Mouse (Mus musculus) forebrain, embryonic 13.5 days (tissue): ENCODE measurements around the gene Hhatl. TPM values are rescaled to one million over a fixed set of nuclear protein-coding genes. Genes with fewer than 3 reads are reported as not detected.
A peak's percentile ranks its signal among the peaks of the same experiment; 100 is the strongest.

Experiments
- ATAC-seq: fragments of 200-750 bp; cut with Nextera tagmentation; 2 replicates; pipeline ENCODE4 v1.8.0; 2017
- H3K27ac ChIP-seq: fragments of 300-500 bp; sonication (generic); 2 replicates; pipeline ENCODE4 v1.5.1; 2015; ENCODE audit warnings: inconsistent platforms, mild to moderate bottlenecking, moderate library complexity
- H3K27me3 ChIP-seq: fragments of 300-500 bp; sonication (generic); 2 replicates; pipeline ENCODE4 v1.6.1; 2015; ENCODE audit warnings: mild to moderate bottlenecking, inconsistent platforms
- H3K36me3 ChIP-seq: fragments of 300-500 bp; sonication (generic); 2 replicates; pipeline ENCODE4 v1.6.1; 2015; ENCODE audit warnings: mild to moderate bottlenecking, inconsistent platforms; ENCODE audit not compliant: poor library complexity, severe bottlenecking
- H3K4me1 ChIP-seq: fragments of 300-500 bp; sonication (generic); 2 replicates; pipeline ENCODE4 v1.6.1; 2015; ENCODE audit warnings: inconsistent platforms
- H3K4me2 ChIP-seq: fragments of 300-500 bp; sonication (generic); 2 replicates; pipeline ENCODE4 v1.6.1; 2015; ENCODE audit warnings: inconsistent platforms, mild to moderate bottlenecking, moderate library complexity
- H3K4me3 ChIP-seq: fragments of 300-500 bp; sonication (generic); 2 replicates; pipeline ENCODE4 v1.5.1; 2015; ENCODE audit warnings: mild to moderate bottlenecking, inconsistent platforms
- H3K9ac ChIP-seq: fragments of 300-500 bp; sonication (generic); 2 replicates; pipeline ENCODE4 v1.6.1; 2015; ENCODE audit warnings: mild to moderate bottlenecking, inconsistent platforms
- H3K9me3 ChIP-seq: fragments of 300-500 bp; sonication (generic); replicated peaks from 2 replicates; pipeline ENCODE4 v1.6.1; 2016; ENCODE audit warnings: inconsistent platforms
- WGBS: fragments of 180-500 bp; shearing (Covaris S2); methylation state at CpG from one replicate; pipeline ENCODE4 v1.1.7; 2015; 5-methylcytosine and 5-hydroxymethylcytosine counted together
- polyA plus RNA-seq: library from polyadenylated mRNA; unstranded; fragments of >200 nt; fragmentation: Nextera tagmentation; extraction: Ambion mirVana; gene quantifications from 2 replicates; pipeline ENCODE4 v1.2.1, GENCODE M21; 2015

The Hhatl gene
- polyA plus RNA-seq, 1 experiment from 2014 or later = 0.09 TPM

GRCm38 (mm10) chr9:121763716-121764115 is 28.6 kb downstream of the Hhatl start:
- no peak overlapping the region for H3K27ac ChIP-seq
- H3K36me3 ChIP-seq = peaks cover 64% of the 10 kb centered on the region
- no peaks in the 10 kb centered on the region for H3K9me3 ChIP-seq
- no peak overlapping the region for H3K9ac ChIP-seq
- ATAC-seq = no peak
- H3K4me1 ChIP-seq = peaks cover 33% of the 10 kb centered on the region
- WGBS = 90% methylated on average over 19 of the region's 19 CpGs
- no peaks in the 10 kb centered on the region for H3K27me3 ChIP-seq
- H3K4me3 ChIP-seq = no peak overlapping the region
- no peak overlapping the region for H3K4me2 ChIP-seq

DNA sequence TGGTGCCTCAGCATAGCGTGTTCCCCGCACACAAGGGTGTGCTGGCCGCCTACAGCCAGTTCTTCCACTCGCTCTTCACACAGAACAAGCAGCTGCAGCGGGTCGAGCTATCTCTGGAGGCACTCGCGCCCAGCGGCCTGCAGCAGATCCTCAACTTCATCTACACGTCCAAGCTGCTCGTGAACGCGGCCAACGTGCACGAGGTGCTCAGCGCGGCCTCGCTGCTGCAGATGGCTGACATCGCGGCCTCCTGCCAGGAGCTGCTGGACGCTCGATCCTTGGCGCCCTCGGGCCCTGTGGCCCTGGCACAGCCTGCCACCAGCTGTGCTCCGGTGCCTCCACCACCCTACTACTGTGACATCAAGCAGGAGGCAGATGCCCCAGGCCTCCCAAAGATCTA is 29.5 kb downstream of the Hhatl start:
- Histone ChIP-seq H3K9ac (no peak overlapping the region), H3K27me3 (no peaks in the 10 kb centered on the region), H3K9me3 (no peaks in the 10 kb centered on the region), H3K27ac (peak overlapping the region; percentile 6; the same call in 1 of the 2 replicates), H3K4me2 (no peak overlapping the region), H3K4me1 (peaks cover 42% of the 10 kb centered on the region), H3K4me3 (no peak overlapping the region), H3K36me3 (peaks cover 54% of the 10 kb centered on the region)
- no peak for ATAC-seq
- 91% methylated on average over 25 of the region's 25 CpGs for WGBS

GRCm38 (mm10) chr9:121762248-121762647 is 30.1 kb downstream of the Hhatl start:
- 87% methylated on average over 10 of the region's 10 CpGs for WGBS
- H3K9ac ChIP-seq = no peak overlapping the region
- H3K4me1 ChIP-seq = peaks cover 42% of the 10 kb centered on the region
- H3K36me3 ChIP-seq = peaks cover 49% of the 10 kb centered on the region
- H3K27me3 ChIP-seq = no peaks in the 10 kb centered on the region
- H3K4me2 ChIP-seq = no peak overlapping the region
- ATAC-seq = no peak
- H3K4me3 ChIP-seq = no peak overlapping the region
- H3K27ac ChIP-seq = no peak overlapping the region
- H3K9me3 ChIP-seq = no peaks in the 10 kb centered on the region

DNA sequence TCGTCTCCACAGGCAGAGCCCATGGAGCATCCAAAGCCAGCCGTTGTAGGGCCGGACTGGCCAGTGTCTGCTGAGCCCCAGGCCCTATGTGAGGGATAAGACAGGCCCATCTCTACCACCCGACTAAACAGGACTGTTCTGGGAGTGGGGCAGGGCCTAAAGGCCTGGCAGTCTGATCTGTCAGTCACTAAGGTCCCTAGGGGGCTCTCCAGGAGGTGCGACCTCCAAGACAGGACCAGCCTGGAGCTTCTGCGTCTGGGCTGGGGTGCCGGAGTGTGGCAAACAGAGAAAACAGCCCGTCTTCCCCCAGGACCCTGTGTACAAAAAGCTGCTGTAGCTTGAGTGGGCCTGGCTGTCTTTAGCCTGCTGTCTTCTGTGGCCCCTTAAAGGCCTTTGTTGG is 30.5 kb downstream of the Hhatl start:
- Histone ChIP-seq H3K4me3 (no peak overlapping the region), H3K36me3 (peaks cover 47% of the 10 kb centered on the region), H3K27ac (peak overlapping the region; percentile 89; the same call in 1 of the 2 replicates), H3K27me3 (no peaks in the 10 kb centered on the region), H3K9ac (peak overlapping the region; percentile 93; the same call in 1 of the 2 replicates), H3K4me1 (peaks cover 42% of the 10 kb centered on the region), H3K9me3 (no peaks in the 10 kb centered on the region), H3K4me2 (peak overlapping the region; percentile 96)
- WGBS = 79% methylated on average over 8 of the region's 8 CpGs
- no peak for ATAC-seq

- no peaks in the 10 kb centered on the region for H3K9me3 ChIP-seq
- peak overlapping the region; percentile 93 for H3K9ac ChIP-seq
- peaks cover 45% of the 10 kb centered on the region for H3K36me3 ChIP-seq
- peak overlapping the region; percentile 96 for H3K4me2 ChIP-seq
- peaks cover 42% of the 10 kb centered on the region for H3K4me1 ChIP-seq
- ATAC-seq = no peak
- 57% methylated on average over 10 of the region's 10 CpGs for WGBS
- no peaks in the 10 kb centered on the region for H3K27me3 ChIP-seq
- H3K4me3 ChIP-seq = peak overlapping the region; percentile 88
- peak overlapping the region; percentile 89; the same call in 1 of the 2 replicates for H3K27ac ChIP-seq
Observed at GRCm38 (mm10) chr9:121761091-121761665, 31.1 kb downstream of the Hhatl start.

- ATAC-seq = peak; percentile 46
- 1% methylated on average over 43 of the region's 43 CpGs for WGBS
Observed at GRCm38 (mm10) chr9:121760271-121761090, 31.8 kb downstream of the Hhatl start.

GRCm38 (mm10) chr9:121759091-121760081 is 32.9 kb downstream of the Hhatl start, which contains the start of gene Zfp651:
Gene Zfp651, plus strand, starts transcription at chr9:121759330.
- WGBS = under 1% methylated on average over 92 of the region's 97 CpGs

More at GRCm38 (mm10) chr9:121760271-121761090, 31.8 kb downstream of the Hhatl start:
- peaks cover 45% of the 10 kb centered on the region for H3K36me3 ChIP-seq
- peak overlapping the region; percentile 89 for H3K27ac ChIP-seq
- H3K9me3 ChIP-seq = no peaks in the 10 kb centered on the region
- H3K9ac ChIP-seq = peak overlapping the region; percentile 93
- H3K4me1 ChIP-seq = peaks cover 41% of the 10 kb centered on the region
- H3K27me3 ChIP-seq = no peaks in the 10 kb centered on the region
- H3K4me2 ChIP-seq = peak overlapping the region; percentile 96
- peak overlapping the region; percentile 88 for H3K4me3 ChIP-seq

DNA sequence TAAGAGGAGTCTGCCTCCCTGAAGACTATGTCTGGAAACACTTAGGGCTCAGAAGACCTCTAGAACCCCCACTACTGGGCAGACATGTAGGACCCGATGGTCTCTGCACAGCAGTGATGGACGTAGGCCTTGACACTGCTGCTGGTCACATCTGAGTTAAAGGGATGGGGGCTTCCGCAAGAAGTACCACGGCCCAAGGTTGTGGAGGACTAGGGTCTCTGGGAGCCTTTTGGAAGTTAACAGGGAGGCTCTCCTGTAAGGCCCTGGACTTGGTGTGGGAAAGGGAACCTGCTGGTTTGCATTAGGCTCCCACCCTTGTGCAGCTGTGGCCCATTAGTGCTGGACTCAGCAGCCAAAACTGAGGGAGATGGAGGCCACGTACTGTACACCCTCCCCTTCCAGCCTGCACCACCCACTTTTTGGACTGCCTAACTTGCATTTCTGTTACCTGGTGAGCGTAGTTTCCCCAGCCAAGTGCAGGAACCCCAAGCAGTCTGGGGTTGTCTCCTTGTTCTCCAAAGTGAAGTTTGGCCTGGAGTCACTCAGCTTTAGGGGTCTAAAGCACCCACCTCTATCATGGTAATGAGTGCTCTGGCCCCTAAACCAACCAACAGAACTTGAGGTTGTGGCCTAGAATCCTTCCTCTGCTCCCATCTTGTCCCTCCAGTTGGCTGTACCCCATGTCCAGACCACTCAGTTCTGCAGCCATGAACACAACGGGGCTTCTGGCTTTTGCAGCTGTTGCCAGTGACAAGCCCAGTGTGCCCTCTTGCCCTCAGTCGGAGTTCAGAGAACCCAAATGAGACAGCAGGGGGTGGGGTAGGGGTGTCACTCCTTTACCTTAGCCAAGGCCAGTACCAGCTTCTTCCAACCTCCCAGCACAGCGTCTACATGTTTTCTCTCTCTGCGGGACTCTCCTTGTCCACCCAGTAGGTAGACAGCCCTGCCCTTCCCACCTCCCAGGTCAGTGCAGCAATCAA is 34.2 kb downstream of the Hhatl start:
- Histone ChIP-seq H3K9me3 (no peaks in the 10 kb centered on the region), H3K9ac (peak overlapping the region; percentile 93), H3K36me3 (peaks cover 44% of the 10 kb centered on the region), H3K27ac (no peak overlapping the region), H3K4me1 (peaks cover 34% of the 10 kb centered on the region), H3K27me3 (no peaks in the 10 kb centered on the region), H3K4me3 (peak overlapping the region; percentile 88), H3K4me2 (peak overlapping the region; percentile 96)
- no peak for ATAC-seq
- WGBS = 55% methylated on average over 10 of the region's 10 CpGs

More at GRCm38 (mm10) chr9:121759091-121760081, 32.9 kb downstream of the Hhatl start, which contains the start of gene Zfp651:
- Histone ChIP-seq H3K9ac (peak within 1 kb of the TSS; percentile 93), H3K27me3 (no peaks in the 10 kb centered on the region), H3K27ac (peak within 1 kb of the TSS; percentile 89), H3K36me3 (peaks cover 45% of the 10 kb centered on the region), H3K4me1 (peaks cover 34% of the 10 kb centered on the region), H3K4me3 (peak within 1 kb of the TSS; percentile 88), H3K4me2 (peak within 1 kb of the TSS; percentile 96), H3K9me3 (no peaks in the 10 kb centered on the region)
- ATAC-seq = peak; percentile 82

- WGBS = 73% methylated on average over 3 of the region's 3 CpGs
- Histone ChIP-seq H3K36me3 (peaks cover 42% of the 10 kb centered on the region), H3K4me1 (peaks cover 34% of the 10 kb centered on the region), H3K9ac (no peak overlapping the region), H3K9me3 (no peaks in the 10 kb centered on the region), H3K27me3 (no peaks in the 10 kb centered on the region), H3K4me2 (no peak overlapping the region), H3K4me3 (no peak overlapping the region), H3K27ac (no peak overlapping the region)
- no peak for ATAC-seq
Observed at GRCm38 (mm10) chr9:121757432-121757831, 34.9 kb downstream of the Hhatl start.

DNA sequence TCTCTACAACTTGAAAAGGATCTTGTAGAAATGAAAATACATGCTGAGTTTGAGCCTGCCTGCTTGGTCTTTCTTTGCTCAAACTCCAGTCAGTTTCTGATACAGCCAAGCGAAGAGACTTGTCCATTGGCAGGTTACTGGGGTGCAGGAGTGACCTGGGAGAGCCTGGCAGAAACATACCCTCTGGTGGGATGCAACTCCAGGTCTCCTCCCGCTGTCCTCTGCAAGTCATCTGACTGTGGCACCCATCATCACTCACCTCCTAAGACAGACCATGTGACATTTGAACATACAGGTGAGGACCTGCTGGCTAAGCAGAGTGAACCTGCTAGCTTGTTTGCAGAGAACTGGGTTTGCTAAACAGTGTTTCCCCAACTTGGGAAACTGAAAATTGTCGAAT is 35.5 kb downstream of the Hhatl start:
- no peak for ATAC-seq
- peaks cover 46% of the 10 kb centered on the region for H3K36me3 ChIP-seq
- 94% methylated on average over 3 of the region's 3 CpGs for WGBS

More for the DNA sequence above, 35.5 kb downstream of the Hhatl start:
- Histone ChIP-seq H3K27me3 (no peaks in the 10 kb centered on the region), H3K9me3 (no peaks in the 10 kb centered on the region), H3K27ac (no peak overlapping the region), H3K9ac (no peak overlapping the region), H3K4me2 (no peak overlapping the region), H3K4me3 (no peak overlapping the region), H3K4me1 (peaks cover 32% of the 10 kb centered on the region)
